Mouse (Mus musculus) lung, postnatal 4 days (tissue): Measurements from ENCODE around the gene Eif4b.

ENCODE experiments used
- DNase-seq, 2 experiments: peaks; one replicate each; pipeline ENCODE4 v3.0.0; 2021

The Eif4b gene

GRCm38 (mm10) chr15:102117461-102118443 lies 44.2 kb downstream of the Eif4b start:
- peak; percentile 49 to 50 for DNase-seq

GRCm38 (mm10) chr15:102118591-102118990 lies 45.0 kb downstream of the Eif4b start:
- DNase-seq, result no peak

GRCm38 (mm10) chr15:102119121-102119830 lies 45.7 kb downstream of the Eif4b start:
- no peak for DNase-seq

GRCm38 (mm10) chr15:102119831-102120170 lies 46.2 kb downstream of the Eif4b start:
- no peak for DNase-seq

- no peak for DNase-seq
Observed at GRCm38 (mm10) chr15:102120530-102120929, 47.0 kb downstream of the Eif4b start.

GRCm38 (mm10) chr15:102126303-102126702 lies 52.7 kb downstream of the Eif4b start:
- DNase-seq, result peak; percentile 34 to 66

GRCm38 (mm10) chr15:102133314-102133713 lies 59.7 kb downstream of the Eif4b start:
- no peak for DNase-seq

GRCm38 (mm10) chr15:102134709-102135108 lies 61.1 kb downstream of the Eif4b start:
- no peak for DNase-seq

- DNase-seq, result no peak
Observed at GRCm38 (mm10) chr15:102135522-102136128, 62.1 kb downstream of the Eif4b start.

GRCm38 (mm10) chr15:102136129-102136758 lies 62.7 kb downstream of the Eif4b start, which contains the start of gene Spryd3:
Spryd3 (minus strand) TSS chr15:102136234.
- DNase-seq, result peak; percentile 98 to 99

GRCm38 (mm10) chr15:102141120-102141519 lies 67.5 kb downstream of the Eif4b start:
- no peak for DNase-seq

- DNase-seq, result peak; percentile 80 to 89
Observed at GRCm38 (mm10) chr15:102142914-102143912, 69.6 kb downstream of the Eif4b start.

GRCm38 (mm10) chr15:102144274-102144711 lies 70.7 kb downstream of the Eif4b start, which contains the start of gene Igfbp6:
Igfbp6 (plus strand) TSS chr15:102144362.
- peak in 1 of 2 experiments; percentile 35 for DNase-seq

- no peak for DNase-seq
Observed at GRCm38 (mm10) chr15:102144726-102145125, 71.2 kb downstream of the Eif4b start.

GRCm38 (mm10) chr15:102145330-102145729 lies 71.8 kb downstream of the Eif4b start:
- DNase-seq, result no peak

GRCm38 (mm10) chr15:102146089-102146488 lies 72.5 kb downstream of the Eif4b start:
- DNase-seq, result no peak
